Mouse (Mus musculus) heart, embryonic 13.5 days (tissue): ENCODE data around the gene Slc6a18. TPM values are rescaled to one million over a fixed set of nuclear protein-coding genes. Genes with fewer than 3 reads are reported as not detected.

Experiments
- polyA plus RNA-seq: library from polyadenylated mRNA; unstranded; fragments of >200 nt; fragmentation: Nextera tagmentation; extraction: Ambion mirVana; gene quantifications from 2 replicates; pipeline ENCODE4 v1.2.1, GENCODE M21; 2015

Slc6a18 gene
- polyA plus RNA-seq, 1 experiment from 2014 or later: not detected

Other genes with a start within 250 kb of the Slc6a18 start
- 16.0 and 19.0 TPM in 2 replicates for gene Lpcat1, start 210.8 kb downstream of the Slc6a18 start, polyA plus RNA-seq
- gene Slc6a3, start 141.3 kb downstream of the Slc6a18 start, polyA plus RNA-seq: 0.20 TPM in 1 of 2 replicates, not detected in the other
- 93.5 and 111 TPM in 2 replicates for gene Clptm1l, start 74.0 kb downstream of the Slc6a18 start, polyA plus RNA-seq
- 2.1 and 2.4 TPM in 2 replicates for gene Tert, start 51.1 kb downstream of the Slc6a18 start, polyA plus RNA-seq
- gene Slc6a19, start 26.8 kb upstream of the Slc6a18 start, polyA plus RNA-seq: not detected in 2 replicates
- gene Slc12a7, start 55.1 kb upstream of the Slc6a18 start, polyA plus RNA-seq: 31.6 and 32.1 TPM in 2 replicates
- 3.4 and 3.9 TPM in 2 replicates for gene Nkd2, start 169.6 kb upstream of the Slc6a18 start, polyA plus RNA-seq